Mouse (Mus musculus): ENCODE measurements at regions not wholly inside any gene's neighbourhood (a gene's known extent, or its start where the extent isn't known, plus 50 kb on each side); places are given as distances from the start of the nearest gene placed in this dataset.

- H3K36me3 ChIP-seq (replicated peaks in 1 of 2; ENCODE audit: control insufficient read depth in 1 of 2, insufficient read depth in 1 of 2, low read length in 1 of 2): no peaks in the 10 kb centered on the region
- TF ChIP-seq KAT2A (IDR thresholded peaks at IDR 0.05; ENCODE audit: insufficient replicate concordance, low read length) (no peak), ZNF384 (IDR thresholded peaks at IDR 0.05; ENCODE audit: low read depth, low read length) (peak; percentile 36; the same call in 1 of the 2 replicates), MAZ (IDR thresholded peaks at IDR 0.05; ENCODE audit: low read depth, low read length) (peak; percentile 20; the same call in 1 of the 2 replicates), JUN (IDR thresholded peaks at IDR 0.05; ENCODE audit: insufficient read depth, low read depth, low read length) (peak; percentile 97), NELFE (IDR thresholded peaks at IDR 0.05; ENCODE audit: low read depth, low read length) (no peak), TBP (conservative IDR thresholded peaks at IDR 0.05; ENCODE audit: low read depth, low read length) (peak; percentile 58; the same call in 1 of the 2 replicates), USF2 (conservative IDR thresholded peaks at IDR 0.05; ENCODE audit: low read depth, low read length) (no peak), MYC (IDR thresholded peaks at IDR 0.05; ENCODE audit: low read depth, low read length) (peak; percentile 55; the same call in 1 of the 2 replicates), POLR2A (IDR thresholded peaks at IDR 0.05; ENCODE audit: low read depth, low read length) (no peak), EP300 (IDR thresholded peaks at IDR 0.05; ENCODE audit: low read length) (peak; percentile 99), MEF2A (IDR thresholded peaks at IDR 0.05; ENCODE audit: borderline replicate concordance, low read depth, low read length) (peak; percentile 75), ZKSCAN1 (IDR thresholded peaks at IDR 0.05; ENCODE audit: borderline replicate concordance, low read depth, low read length) (no peak), BHLHE40 (IDR thresholded peaks at IDR 0.05; ENCODE audit: low read depth, low read length) (peak; percentile 59), PAX5 (IDR thresholded peaks at IDR 0.05; ENCODE audit: low read length) (no peak), RCOR1 (conservative IDR thresholded peaks at IDR 0.05; ENCODE audit: low read depth, low read length) (peak; percentile 94), ZMIZ1 (IDR thresholded peaks at IDR 0.05; ENCODE audit: low read depth, low read length) (no peak), CHD2 (IDR thresholded peaks at IDR 0.05; ENCODE audit: low read length) (peak; percentile 51), JUND (conservative IDR thresholded peaks at IDR 0.05; ENCODE audit: low read depth, low read length) (peak; percentile 99), RAD21 (IDR thresholded peaks at IDR 0.05; ENCODE audit: low read depth, low read length) (no peak), ZC3H11A (IDR thresholded peaks at IDR 0.05; ENCODE audit: low read depth, low read length) (no peak), IRF4 (IDR thresholded peaks at IDR 0.05; ENCODE audit: low read depth, low read length) (peak; percentile 100), NRF1 (IDR thresholded peaks at IDR 0.05; ENCODE audit: low read depth, low read length) (no peak), E2F4 (IDR thresholded peaks at IDR 0.05; ENCODE audit: insufficient replicate concordance, low read depth, low read length) (no peak), CTCF (conservative IDR thresholded peaks at IDR 0.05 in 1 of 2, IDR thresholded peaks at IDR 0.05 in 1 of 2; ENCODE audit: low read depth in 2 of 2, low read length in 2 of 2) (no peak), CHD1 (IDR thresholded peaks at IDR 0.05; ENCODE audit: low read depth, low read length) (no peak), HCFC1 (IDR thresholded peaks at IDR 0.05; ENCODE audit: low read depth, low read length) (no peak), ELF1 (IDR thresholded peaks at IDR 0.05; ENCODE audit: low read depth, low read length) (peak; percentile 8; the same call in 1 of the 2 replicates), MXI1 (IDR thresholded peaks at IDR 0.05; ENCODE audit: low read depth, low read length) (peak; percentile 18; the same call in 1 of the 2 replicates), SIN3A (IDR thresholded peaks at IDR 0.05; ENCODE audit: low read length) (no peak; the same call in 1 of the 2 replicates), USF1 (IDR thresholded peaks at IDR 0.05; ENCODE audit: low read depth, low read length) (no peak), MAX (IDR thresholded peaks at IDR 0.05; ENCODE audit: low read length) (no peak), TCF12 (IDR thresholded peaks at IDR 0.05; ENCODE audit: low read depth, low read length) (peak; percentile 59), GABPA (IDR thresholded peaks at IDR 0.05; ENCODE audit: insufficient replicate concordance, low read depth, low read length) (no peak), MAFK (IDR thresholded peaks at IDR 0.05; ENCODE audit: insufficient replicate concordance, low read length) (peak; percentile 63), UBTF (IDR thresholded peaks at IDR 0.05; ENCODE audit: low read depth, low read length) (no peak), POLR2AphosphoS2 (IDR thresholded peaks at IDR 0.05; ENCODE audit: low read depth, low read length) (no peak), ETS1 (conservative IDR thresholded peaks at IDR 0.05; ENCODE audit: low read depth, low read length) (peak; percentile 70; the same call in 1 of the 2 replicates), SMC3 (IDR thresholded peaks at IDR 0.05; ENCODE audit: low read depth, low read length) (no peak; the same call in 1 of the 2 replicates)
- peak overlapping the region; percentile 77 for H3K27ac ChIP-seq (ENCODE audit: insufficient read depth, low read depth)
- dilution Hi-C loops (cut with MboI; ENCODE audit: extremely low pct_ligation_motif_present, extremely low pct_unique_long_range_greater_than_20kb, low sequenced_read_pairs) (no loop called here), in situ Hi-C loops (cut with MboI; ENCODE audit: low pct_ligation_motif_present, low pct_unique_long_range_greater_than_20kb, low sequenced_read_pairs) (no loop called here)
- no peaks in the 10 kb centered on the region for H3K27me3 ChIP-seq (replicated peaks)
- H3K4me3 ChIP-seq (replicated peaks in 1 of 3; ENCODE audit: low read depth in 2 of 3, low read length in 2 of 3, poor library complexity in 1 of 3): no peak overlapping the region
- peak overlapping the region; percentile 96 for H3K4me2 ChIP-seq (ENCODE audit: insufficient read depth, low read depth, poor library complexity, severe bottlenecking)
- DNase-seq (ENCODE audit: extremely low read depth): peak; percentile 82
- peaks cover 9 to 26% of the 10 kb centered on the region in 2 experiments for H3K4me1 ChIP-seq (ENCODE audit: control insufficient read depth in 1 of 2, insufficient read depth in 2 of 2)
- no peak overlapping the region for H3K9ac ChIP-seq (ENCODE audit: insufficient read depth, low read depth)
- no peaks in the 10 kb centered on the region for H3K79me2 ChIP-seq (replicated peaks; ENCODE audit: control insufficient read depth, extremely low read depth, insufficient read depth, poor library complexity, severe bottlenecking)
- H3K9me3 ChIP-seq (replicated peaks; ENCODE audit: low read length): no peaks in the 10 kb centered on the region
These were observed 215.5 kb downstream of the Antxr2 start for GRCm38 (mm10) chr5:97815357-97815756.
